Mouse (Mus musculus) embryo, embryonic 10 days (tissue): Measurements from ENCODE around the gene Macrod2.

Experiments used
- DNase-seq: peaks from one replicate; pipeline ENCODE4 v3.0.0-alpha.2; 2015; ENCODE audit warnings: low spot score

The Macrod2 gene

DNA sequence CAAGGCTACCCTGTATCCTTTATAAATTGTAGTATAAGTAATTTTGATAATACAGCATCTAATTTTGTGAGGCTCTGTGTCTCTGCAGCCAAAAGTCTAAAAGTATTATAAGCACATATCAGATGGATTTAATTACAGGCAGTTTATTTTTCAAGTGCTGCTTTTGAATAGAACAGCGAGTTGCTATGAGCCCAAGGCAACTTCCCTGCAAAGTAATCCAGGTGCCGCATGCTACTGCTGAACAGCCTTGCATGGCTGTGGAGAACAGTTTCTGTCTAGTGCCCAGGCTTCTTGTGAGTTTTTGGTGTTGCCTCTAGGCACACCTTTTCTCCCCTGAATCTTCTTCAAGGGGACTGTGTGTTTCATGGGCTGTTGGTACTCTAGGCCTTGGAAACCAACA lies 517.8 kb downstream of the Macrod2 start:
- no peak for DNase-seq

DNA sequence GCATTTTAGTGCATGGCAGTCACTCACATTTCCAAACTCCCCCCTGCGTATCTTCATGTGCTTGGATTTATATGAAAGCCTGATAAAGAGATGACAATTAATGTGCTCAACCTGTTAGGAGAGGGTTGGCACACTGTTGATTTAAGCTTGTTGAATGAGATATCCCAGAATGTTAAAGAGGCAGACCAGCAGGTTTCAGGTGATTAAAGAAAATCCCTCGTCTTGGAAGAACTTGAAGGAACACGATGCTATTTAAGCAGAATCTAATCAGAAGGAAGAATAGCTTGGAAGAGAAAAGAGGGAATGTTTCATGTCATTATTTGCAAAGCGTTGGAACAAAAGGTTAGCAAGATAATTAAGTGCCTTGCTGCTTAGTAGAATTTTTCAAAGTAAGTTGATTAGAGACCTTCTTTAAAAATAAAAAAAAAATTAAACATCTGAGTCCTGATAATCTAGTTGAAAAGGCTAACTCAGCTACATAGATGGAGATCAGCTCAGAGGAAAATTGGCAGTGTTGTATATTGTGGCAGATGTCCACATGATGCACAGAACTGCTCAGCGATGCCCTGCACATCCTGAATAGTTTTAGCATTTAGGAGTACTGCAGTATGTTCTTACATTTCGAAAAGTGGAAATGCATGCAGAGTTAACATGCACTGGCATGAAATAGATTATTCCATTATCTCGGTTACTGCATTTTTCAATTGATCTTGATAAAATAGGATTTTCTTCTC lies 518.7 kb downstream of the Macrod2 start:
- no peak for DNase-seq

DNA sequence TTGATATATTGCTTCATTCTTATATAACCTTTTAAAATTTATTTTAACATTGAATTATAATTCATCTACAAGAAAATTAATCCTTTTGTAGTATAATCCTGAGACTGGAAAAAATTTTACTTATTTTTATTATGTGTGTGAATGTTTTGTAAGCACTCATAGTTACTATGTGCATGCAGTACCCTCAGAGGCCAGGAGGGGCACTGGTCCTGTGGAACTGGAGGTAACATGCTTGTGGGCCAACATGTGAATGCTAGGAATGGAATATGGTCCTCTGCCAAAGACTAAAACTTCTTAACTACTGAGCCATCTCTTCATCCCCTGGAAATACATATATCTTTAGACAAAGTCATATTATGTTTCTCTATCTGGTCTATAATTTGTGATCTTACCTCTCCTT lies 531.8 kb downstream of the Macrod2 start:
- DNase-seq, result peak; percentile 37

DNA sequence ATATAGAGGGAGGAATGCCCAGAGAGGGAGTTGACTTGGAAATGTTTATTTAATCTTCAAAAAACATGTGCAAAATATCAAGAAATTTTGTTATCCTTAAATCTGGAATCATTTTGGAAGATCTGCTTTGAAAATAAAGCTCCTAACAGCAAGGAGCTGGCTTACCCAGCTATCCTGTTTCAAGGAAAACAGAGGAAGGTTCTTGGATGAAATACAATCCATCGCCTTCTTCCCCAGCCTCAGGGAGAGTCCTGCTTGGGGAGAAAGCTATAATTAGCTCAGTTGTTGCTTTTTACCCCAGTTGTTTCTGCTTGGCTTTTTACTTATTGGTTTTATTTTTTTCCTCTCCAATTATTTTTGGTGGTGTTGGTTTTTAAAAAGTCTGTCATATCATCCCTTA lies 539.4 kb downstream of the Macrod2 start:
- DNase-seq, result peak; percentile 59

DNA sequence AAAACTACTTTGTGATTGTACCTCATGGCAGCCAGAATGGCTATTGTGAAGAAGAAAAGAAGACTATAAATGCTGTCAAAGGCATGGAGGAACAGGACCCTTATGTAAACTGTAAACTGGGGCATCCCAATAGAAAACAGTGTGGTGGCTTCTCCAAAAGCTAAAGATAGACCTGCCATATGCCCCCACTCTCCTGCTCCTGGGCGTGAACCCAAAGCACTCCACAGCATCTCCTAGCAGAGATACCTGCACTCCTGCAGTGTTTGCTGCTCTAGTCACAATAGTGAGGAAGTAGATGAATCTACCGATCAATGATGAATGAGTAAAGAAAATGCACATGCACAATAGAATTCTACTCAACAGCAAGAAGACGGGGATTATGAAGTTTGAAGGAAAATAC lies 554.4 kb downstream of the Macrod2 start:
- no peak for DNase-seq

DNA sequence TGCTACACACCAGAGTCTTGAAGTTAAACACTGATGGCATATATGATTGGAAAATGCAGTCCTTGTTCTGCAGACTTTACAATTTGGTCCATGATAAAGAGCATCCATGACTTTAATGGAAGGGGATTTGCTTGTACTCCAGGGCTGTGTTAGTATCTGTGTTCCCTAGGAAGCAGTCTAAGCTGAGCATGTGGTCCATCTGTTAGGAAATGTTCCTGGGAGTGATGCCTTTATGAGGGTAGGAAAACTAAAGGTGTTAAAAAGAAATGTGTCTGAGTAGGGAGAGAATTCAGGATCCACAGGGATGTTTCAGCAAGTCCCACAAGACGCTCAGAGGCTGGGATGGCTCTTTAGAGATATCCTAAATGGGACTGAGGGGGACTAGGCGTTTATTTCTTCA lies 564.1 kb downstream of the Macrod2 start:
- DNase-seq, result no peak

DNA sequence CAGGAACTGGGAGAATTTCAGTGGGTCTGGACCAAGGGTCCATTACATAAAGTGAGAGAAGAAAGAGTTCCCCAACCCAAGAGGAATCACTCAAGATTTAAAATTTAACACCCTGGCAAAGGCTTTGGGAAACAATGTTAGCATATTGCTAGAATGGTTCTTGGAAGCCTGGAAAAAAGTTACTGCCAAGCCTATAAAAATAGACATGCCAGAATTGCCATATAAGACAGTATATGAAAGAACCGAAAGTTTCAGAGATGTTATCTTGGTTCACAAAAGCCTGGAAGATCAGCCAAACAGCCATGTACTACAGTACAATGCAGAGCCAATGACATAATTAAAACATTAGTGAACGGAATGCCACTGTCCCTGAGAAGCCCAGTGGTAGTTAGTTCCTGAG lies 575.1 kb downstream of the Macrod2 start:
- DNase-seq, result no peak

DNA sequence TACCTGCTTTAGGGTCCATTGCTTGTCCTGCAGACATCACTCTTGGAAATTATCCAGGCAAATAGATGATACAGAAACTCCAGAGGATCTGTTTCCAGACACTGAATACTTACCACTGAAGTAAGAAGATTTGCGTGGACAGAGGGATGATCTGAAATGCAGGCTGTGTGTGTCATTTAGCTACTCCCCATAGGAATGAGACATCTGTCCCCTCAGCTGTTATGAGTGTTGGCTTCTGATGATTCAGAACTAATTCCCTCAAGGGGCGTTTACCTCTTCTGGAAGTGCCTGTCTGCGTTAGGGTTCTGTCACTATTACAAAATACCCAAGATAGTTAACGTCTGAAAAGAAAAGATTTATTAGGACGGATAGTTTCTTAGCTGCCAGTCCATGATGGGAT lies 576.7 kb downstream of the Macrod2 start:
- DNase-seq, result no peak

DNA sequence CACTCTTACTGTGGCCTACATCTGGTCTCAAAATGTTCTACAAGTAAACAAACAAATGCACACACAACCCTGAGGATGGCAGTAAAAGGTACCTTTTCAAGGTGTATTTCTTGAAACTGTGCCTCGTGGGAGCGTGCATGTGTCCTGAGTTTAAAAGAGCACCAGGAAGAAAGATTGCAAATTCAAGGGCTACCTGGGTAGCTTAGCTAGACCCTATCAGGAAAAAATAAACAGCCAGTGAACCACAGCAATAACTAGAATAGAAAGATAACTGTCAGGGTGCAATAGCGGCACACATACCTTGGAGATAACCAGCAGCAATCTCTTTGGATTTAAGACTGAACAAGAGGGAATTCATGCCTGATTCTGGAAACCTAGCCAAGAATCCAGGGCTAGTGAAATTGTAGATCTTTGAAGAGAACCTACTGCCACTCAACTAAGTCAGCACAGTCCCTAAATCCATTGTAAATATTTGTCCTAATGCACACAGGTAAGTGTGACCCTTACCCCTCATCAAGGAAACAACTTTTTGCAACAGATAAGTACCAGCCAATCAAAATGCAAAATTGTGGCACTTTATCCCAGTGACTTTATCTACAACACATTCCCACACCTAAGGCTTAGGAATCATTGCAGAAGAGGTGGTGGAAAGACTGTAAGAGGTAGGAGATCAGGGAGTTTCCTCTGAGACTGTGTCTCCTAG lies 590.7 kb downstream of the Macrod2 start:
- no peak for DNase-seq

DNA sequence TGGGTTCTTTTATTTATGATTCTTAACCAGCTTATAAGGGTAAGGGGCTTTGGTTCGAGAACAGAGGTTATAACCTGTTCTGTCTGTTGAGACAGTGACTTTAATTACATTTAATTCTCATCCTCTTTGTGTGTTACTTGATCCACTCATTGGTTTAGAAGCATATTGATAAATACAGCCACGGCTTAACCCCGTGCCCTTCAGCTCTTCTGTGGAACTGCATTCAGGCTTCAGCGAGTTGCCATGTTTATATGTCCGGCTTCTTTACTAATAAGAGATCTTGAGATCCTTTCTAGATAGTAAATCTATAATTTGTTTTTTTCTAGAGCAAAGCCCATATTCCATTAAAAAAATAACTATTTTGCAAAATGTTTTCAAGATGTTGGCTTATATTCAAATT lies 608.7 kb downstream of the Macrod2 start:
- no peak for DNase-seq

DNA sequence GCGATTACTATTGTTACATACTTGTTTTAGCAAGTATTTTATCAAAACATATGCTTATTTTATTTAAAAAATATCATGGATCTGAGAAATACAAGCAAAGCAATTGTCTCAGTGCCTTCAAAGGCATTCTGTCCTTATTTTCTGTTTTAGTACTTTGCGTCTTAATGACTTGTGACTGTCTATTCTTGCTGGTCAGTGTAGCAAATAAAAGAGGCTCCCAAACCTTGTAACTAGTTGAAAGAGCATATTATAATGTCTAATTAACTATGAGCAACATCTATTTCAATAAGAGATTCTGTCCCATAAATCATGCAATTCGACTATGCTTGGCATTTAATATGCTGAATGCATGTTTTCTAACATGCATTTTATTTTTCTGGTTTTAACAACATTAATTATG lies 609.2 kb downstream of the Macrod2 start:
- DNase-seq, result no peak

DNA sequence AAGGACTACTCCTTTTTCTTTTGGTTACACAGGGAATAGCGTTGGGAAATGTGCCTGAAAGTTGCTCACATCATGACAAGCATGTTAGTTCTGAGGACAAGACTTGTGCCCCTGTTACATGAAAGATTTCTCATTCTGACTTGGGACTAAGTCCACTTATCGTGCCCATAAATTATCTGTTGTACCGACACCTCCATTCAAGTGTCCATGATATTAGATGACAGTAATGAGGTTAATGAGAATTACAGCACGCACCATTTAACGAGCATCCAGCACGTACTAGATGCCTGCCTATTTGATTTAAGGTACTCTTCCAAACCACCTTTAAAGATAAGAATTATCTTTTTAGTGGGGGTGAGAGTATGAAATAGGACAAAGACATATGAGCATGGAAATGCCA lies 610.5 kb downstream of the Macrod2 start:
- no peak for DNase-seq

DNA sequence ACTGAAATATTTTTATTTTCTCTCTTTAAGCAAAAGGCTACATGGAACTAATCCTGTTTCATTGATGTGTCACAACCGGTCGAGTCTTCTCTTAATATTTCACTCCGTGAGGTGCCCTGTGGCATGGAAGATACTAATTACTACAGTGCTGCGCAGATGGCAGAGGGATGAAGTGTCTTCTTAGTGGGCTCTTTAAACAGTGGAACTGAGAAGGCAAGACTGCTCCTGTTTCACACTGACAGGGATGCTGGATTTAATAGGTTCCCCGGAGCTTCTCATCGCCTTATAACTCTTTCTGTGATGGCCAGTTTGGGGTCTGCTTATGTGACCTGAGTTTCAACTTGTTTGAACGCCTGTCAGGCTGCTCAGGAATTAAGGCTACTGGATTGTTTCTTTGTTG lies 612.6 kb downstream of the Macrod2 start:
- DNase-seq, result peak; percentile 16

DNA sequence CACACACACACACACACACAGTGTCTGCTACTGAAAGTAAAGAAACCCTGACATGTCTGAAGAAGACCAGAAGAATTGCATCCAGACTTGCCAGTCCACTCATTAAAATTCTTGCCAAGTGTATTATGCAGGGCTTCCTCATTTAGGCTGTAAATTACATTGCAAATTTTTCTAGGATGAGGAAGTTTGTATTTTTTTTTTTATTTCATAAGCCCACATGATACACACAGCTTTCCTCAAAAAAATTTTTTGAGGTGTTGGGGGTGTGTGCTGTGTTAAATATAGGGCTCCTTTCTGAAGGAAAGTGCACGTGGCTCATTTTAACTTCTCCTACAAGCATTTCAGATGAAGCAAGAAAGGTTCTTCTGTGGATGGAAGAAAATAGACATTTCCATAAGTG lies 613.3 kb downstream of the Macrod2 start:
- no peak for DNase-seq

DNA sequence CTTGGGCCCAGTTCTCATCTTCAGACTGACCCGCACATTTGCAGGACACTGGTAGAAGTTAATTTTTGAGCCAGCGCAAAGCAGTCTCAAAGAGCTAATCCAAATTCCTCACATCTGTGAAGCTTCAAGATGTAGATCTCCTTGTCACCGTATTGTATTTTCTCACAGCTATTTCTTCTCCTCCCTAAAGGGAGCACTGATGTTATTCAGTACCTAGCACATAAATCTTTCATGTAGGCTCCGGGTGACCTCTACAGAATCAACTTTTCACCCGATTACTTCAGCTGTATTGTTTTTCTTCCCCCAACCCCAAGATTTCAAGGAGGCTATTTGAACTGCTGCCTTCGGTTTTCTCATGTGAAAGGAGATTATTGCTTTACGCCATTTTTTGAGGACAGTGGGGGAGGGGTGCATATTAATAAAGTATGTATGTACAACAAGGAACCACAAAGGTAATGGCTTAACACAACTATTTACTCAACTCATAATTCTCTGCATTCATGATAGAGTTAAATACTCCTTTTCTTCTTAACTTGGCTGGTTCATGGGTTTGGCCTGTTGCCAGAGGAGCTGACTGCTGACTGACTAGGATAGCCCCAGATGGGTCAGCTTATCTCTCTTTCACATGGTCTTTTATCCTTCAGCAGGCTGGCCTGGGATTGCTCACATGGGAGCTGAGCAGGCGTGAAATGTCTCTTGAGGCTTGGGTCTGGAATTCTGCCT lies 618.5 kb downstream of the Macrod2 start:
- DNase-seq, result peak; percentile 39

DNA sequence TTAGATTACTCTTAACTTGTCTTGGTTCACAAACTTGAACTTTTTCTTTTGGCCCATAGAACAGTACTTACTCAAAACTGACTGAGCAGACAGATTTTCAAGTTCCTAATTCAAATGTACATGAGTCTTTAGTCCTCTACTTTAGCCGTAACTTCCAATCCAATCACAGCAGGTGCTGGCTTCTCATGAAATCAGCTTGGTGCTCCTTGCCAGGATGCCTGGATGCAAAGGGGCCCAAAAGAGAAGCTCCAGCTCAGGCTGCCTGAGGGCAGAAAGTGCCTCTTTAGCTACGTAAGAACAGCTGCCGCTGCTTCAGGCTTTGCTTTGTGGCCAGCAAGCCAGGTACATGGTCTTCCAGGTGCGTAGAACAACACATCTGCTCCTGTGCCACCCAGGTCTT lies 627.9 kb downstream of the Macrod2 start:
- DNase-seq, result no peak

DNA sequence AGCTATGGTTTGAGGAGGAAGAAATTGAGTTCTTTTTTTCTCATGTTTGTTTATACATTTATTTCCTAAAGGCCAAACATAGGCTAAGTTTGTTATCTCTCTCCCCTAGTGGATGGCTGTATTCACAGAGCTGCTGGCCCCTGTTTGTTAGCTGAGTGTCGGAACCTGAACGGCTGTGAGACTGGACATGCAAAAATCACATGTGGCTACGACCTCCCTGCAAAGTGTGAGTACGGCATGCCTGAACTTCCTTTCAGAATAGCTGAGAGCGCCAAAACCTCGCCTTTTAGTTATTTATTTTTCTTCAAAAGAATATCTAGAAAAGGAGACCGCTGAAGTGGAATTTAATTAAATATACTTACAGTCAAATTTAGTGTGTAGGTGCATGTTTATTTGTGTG lies 628.8 kb downstream of the Macrod2 start:
- no peak for DNase-seq

DNA sequence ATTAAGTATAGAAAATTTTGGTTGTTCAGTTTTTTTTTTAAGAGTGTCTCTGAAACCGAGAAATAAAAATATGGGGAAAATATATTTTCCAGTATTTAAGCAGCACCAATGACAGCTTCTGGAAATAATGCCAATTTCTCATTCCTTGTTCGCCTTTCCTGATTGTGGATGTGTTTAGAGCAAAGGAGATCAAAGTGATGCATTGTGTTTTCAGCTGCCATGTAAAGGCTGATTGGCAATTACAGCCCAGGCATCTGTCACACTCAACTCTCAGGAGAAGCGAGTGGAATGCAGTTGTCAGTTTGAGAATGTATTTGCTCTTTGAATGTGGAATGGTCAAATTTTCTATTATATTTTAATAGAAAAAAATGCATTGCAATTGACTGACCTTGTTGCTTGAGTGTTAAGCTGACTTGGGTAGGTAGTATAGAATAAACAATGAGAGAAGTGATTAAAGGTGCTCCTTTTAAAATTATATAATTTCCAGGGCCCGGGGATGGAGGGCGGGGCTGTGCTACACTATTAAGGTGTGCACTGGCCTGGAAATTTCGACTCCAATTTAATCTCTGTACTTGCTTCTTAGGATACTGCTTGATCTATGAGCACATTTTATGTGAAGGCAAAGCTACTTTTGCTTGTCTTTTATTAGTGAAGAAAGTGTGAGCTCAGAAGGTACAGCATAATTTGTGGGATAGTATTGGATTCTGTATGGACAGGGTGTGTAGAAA lies 629.4 kb downstream of the Macrod2 start:
- DNase-seq, result peak; percentile 57

DNA sequence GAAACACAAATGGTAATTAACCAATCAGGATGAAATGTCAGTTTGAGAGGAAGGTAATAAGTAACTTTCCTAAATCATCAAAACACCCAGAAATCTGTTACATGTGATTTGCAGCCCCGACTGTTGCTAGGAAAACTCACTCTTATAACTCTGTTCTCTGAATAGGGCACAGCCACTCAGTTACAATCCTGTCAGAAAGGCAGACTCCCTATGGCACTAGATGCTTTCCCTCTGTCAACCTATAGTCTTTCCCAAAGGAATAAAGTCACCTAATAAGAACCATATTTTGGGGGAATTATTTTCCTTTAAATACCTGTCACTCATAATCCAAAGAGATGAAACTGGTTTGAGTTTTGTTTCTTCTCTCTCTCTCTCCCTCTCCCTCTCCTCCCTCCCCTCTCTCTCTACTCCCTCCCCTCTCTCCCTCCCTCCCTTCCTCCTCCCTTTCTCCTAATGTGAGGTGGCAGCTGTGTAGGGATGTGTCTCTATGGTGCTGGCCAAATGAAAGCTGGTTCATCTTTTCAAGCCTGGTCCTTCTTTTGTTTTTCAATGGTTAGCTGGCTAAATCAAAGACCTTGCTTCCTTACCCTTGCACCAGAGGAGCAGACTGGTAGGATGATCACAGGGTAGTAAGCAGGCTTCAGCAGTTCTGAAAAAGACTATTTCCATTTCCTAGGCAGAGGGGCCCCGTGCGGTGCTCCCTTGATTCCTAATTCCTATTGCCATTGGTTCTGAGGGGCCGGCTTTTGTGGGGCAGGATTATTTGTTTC lies 661.8 kb downstream of the Macrod2 start:
- DNase-seq, result no peak

DNA sequence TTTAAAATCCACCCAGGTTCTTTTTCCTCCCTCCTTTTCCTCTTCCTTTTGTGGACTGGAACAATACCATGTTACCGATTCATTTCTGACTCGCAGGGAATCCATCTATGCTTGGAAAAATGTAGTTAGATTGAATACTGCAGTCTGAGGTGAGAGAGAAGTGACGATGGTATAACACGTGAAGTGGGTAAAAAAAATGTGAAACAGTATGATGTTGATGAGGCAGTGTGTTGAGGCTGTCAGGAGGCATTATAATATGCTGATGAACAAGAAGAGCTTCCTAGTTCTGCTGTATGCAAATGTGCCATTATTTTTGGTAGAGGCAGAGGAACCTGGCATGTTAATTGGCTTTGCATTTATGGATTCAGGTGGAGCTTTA lies 662.3 kb downstream of the Macrod2 start:
- DNase-seq, result no peak

DNA sequence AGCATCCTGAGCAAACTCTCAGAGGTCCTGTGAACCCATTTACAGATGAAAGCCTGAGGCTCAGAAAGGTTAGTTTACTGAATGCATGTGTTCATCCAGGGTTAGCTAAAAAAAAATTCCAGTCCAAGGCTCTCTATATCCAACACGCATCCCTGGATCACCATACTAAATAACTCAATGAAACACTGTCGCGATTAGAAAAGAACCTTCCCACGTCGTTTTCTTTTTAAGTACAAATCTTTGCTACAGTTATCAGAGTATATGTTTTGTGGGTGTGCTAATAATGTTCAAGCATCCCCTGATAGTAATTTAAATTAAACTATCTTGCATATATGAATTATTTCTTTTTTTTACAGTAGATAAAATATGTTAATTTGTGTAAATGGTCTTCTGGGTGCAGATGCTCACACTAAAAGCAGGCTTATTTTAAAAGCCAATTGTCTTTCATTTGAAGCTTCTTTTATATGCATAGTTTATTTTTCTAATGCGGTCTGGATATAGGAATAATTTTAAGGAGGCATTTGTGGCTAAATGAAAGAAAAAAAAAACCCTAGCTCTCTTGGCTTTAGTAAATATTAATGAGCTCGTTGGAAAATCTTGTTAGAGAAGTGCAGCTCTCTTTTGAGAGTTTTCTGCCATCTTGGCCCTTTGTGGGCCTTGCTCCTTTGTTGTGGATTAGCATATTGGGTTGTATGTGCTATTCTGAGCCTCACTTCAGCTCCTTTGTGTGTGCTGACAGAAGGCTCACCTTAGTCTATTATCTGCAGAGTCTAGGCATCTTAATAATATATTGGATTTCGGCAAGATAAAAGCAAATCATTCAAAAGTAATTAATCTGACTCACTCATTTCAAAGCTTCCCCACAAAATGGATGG lies 679.1 kb downstream of the Macrod2 start:
- no peak for DNase-seq
